ENCODE assay signal across 10 mouse cellular contexts in the genomic region with DNA sequence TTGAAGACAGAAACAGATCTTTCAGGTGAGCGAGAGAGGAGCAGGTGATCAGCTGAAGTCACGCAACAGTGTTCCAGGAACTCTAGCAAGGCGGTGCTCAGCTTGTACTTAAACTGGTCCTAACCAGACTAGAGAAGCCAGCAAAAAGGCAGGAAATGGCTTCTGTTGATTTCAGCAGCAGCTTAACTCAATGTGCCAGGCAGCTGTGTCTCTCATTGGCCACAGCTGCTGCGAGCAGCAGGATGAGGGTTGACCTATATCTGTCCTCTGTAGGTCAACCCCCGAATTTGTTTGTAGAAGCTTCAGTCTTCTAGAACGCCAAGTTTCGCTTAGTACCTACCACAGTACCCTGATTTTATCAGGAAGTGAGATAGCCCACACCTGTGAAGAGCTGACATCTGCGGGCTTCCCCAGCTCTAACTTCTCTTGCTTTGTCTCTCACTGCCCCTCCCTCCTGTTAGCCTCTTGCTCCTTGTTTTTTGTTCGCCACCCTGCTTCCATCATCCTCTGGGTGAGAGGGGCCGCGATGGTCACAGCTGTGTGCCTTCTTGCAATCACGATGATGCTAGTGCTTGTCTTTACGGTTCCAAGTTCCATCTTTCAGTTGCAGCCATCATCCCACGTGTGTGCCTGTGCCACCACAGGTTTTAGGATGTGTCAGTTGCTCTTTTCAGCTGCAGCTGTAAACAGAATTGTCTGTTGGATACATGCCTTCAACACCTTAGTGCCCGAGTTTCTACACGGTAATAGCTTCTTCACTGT. TPM values are rescaled to one million over a fixed set of nuclear protein-coding genes. Genes with fewer than 3 reads are reported as not detected.
DNase-seq lines count a peak whose midpoint lies in the region; ATAC-seq lines count a peak whose summit lies in the region.
"Had no signal": no experiment of that assay in that cellular context is flagged by ENCODE, and none has a peak within 500 bp of the region (broad histone marks: within the 10 kb centered on the region; RNA-seq: fewer than 3 reads in every experiment).

No protein-coding gene starts in this region.

- no peak overlapping the region for H3K4me2 ChIP-seq in heart, embryonic 16.5 days (ENCODE audit: low read depth, low read length)
- no peak overlapping the region for H3K4me2 ChIP-seq in stomach, embryonic 16.5 days (ENCODE audit: low read depth, low read length)

- H3K36me3 ChIP-seq in heart, embryonic 16.5 days (ENCODE audit: control insufficient read depth, insufficient read depth): no peaks in the 10 kb centered on the region
- no peaks in the 10 kb centered on the region for H3K36me3 ChIP-seq in stomach, embryonic 16.5 days (ENCODE audit: control insufficient read depth, insufficient read depth, low read length)

- H3K9ac ChIP-seq in heart, embryonic 16.5 days (ENCODE audit: low read length): no peak overlapping the region
- peak overlapping the region; percentile 11; the same call in 1 of the 2 replicates for H3K9ac ChIP-seq in stomach, embryonic 16.5 days (ENCODE audit: low read length)

- peaks cover 11% of the 10 kb centered on the region for H3K4me1 ChIP-seq in heart, embryonic 16.5 days (ENCODE audit: control insufficient read depth, insufficient read depth, low read length)
- H3K4me1 ChIP-seq in stomach, embryonic 16.5 days (ENCODE audit: control insufficient read depth, insufficient read depth, low read length): peaks cover 3% of the 10 kb centered on the region

- intact Hi-C loops in heart, postnatal 36 days (cut with DNase I): no loop called here

- H3K4me3 ChIP-seq in heart, embryonic 16.5 days (ENCODE audit: low read length): no peak overlapping the region
- H3K4me3 ChIP-seq in stomach, embryonic 16.5 days (replicated peaks; ENCODE audit: low read length): no peak overlapping the region
- H3K4me3 ChIP-seq: layer of hippocampus, adult 2 months had no signal

- H3K27me3 ChIP-seq in heart, embryonic 16.5 days (ENCODE audit: control insufficient read depth, insufficient read depth, low read length): no peaks in the 10 kb centered on the region
- H3K27me3 ChIP-seq in stomach, embryonic 16.5 days (ENCODE audit: control insufficient read depth, insufficient read depth, low read length): no peaks in the 10 kb centered on the region

- no peak for DNase-seq in heart, postnatal 36 days
- DNase-seq in T-cell, adult 2 months (ENCODE audit: low spot score): peak; percentile 86
- DNase-seq in lung, postnatal 36 days: peak; percentile 57
- DNase-seq in layer of hippocampus, adult 9-10 months (ENCODE audit: low spot score): no peak
- DNase-seq in layer of hippocampus, postnatal 25 days (ENCODE audit: extremely low spot score in 1 of 2, low spot score in 1 of 2): no peak
- DNase-seq: cerebellum, adult 8-10 months had no signal

- H3K27ac ChIP-seq in heart, embryonic 16.5 days (ENCODE audit: low read length): peak overlapping the region; percentile 47; the same call in 1 of the 2 replicates
- no peak overlapping the region; the same call in 1 of the 2 replicates for H3K27ac ChIP-seq in stomach, embryonic 16.5 days (ENCODE audit: low read length)
- H3K27ac ChIP-seq: layer of hippocampus, adult 2 months had no signal

- peak; percentile 79 for ATAC-seq in heart, embryonic 16.5 days (replicated peaks; ENCODE audit: extremely low read depth, insufficient read depth, low FRiP score)
- peak; percentile 17; the same call in 1 of the 2 replicates for ATAC-seq in stomach, embryonic 16.5 days (ENCODE audit: insufficient read depth, low FRiP score)
- no peak for ATAC-seq in cerebellum, adult (ENCODE audit: insufficient number of reproducible peaks, low FRiP score, low TSS enrichment)

- H3K9me3 ChIP-seq in heart, embryonic 16.5 days (replicated peaks; ENCODE audit: control insufficient read depth, low read length): no peaks in the 10 kb centered on the region
- no peaks in the 10 kb centered on the region for H3K9me3 ChIP-seq in stomach, embryonic 16.5 days (replicated peaks; ENCODE audit: control insufficient read depth, low read length)

- 69% methylated on average over 16 of the region's 16 CpGs for WGBS in heart, embryonic 16.5 days
- WGBS in stomach, embryonic 16.5 days: 66% methylated on average over 16 of the region's 16 CpGs

RNA-seq across cellular contexts. Expression of gene Glcci1, which starts 23.8 kb away (rescaled TPM):
- polyA plus RNA-seq in heart, embryonic 16.5 days (2015; fragmentation: Nextera tagmentation; extraction: Ambion mirVana): 2.5 and 4.0 TPM in 2 replicates
- 10 to 100 TPM in 1 of 2 experiments, 1 to 10 TPM in 1; 9.4 to 11.6 TPM for total RNA-seq in heart, postnatal 36 days (2021)
- 2.8 and 4.4 TPM in 2 replicates for polyA plus RNA-seq in stomach, embryonic 16.5 days (2015; fragmentation: Nextera tagmentation; extraction: Ambion mirVana)
- 10 to 100 TPM; 64.7 to 74.9 TPM for total RNA-seq in layer of hippocampus, postnatal 25 days (2021)

Comparison
In these comparisons a context has a peak if more than half of its experiments do, and no peak if none do; other contexts are left out.
1. DNase-seq: peak in T-cell, adult 2 months (single experiment) and lung, postnatal 36 days (single experiment); none in heart, postnatal 36 days (0 of 2), layer of hippocampus, adult 9-10 months (single experiment) and layer of hippocampus, postnatal 25 days (0 of 2).
2. RNA of gene Glcci1, which starts 23.8 kb away (total RNA-seq): 64.7 to 74.9 TPM in layer of hippocampus, postnatal 25 days; 9.4 to 11.6 TPM in heart, postnatal 36 days; every median in the first group is over 4 times any median in the second.